Mouse (Mus musculus) c-Kit-positive CD71-positive TER-119-negative erythroid progenitor cells, embryonic 14.5 days (primary cell): ENCODE data around the gene Pigg.

ENCODE experiments used
- DNase-seq: peaks from one replicate; pipeline ENCODE4 v3.0.0-alpha.2; 2013; ENCODE audit warnings: low read depth

Pigg gene

DNA sequence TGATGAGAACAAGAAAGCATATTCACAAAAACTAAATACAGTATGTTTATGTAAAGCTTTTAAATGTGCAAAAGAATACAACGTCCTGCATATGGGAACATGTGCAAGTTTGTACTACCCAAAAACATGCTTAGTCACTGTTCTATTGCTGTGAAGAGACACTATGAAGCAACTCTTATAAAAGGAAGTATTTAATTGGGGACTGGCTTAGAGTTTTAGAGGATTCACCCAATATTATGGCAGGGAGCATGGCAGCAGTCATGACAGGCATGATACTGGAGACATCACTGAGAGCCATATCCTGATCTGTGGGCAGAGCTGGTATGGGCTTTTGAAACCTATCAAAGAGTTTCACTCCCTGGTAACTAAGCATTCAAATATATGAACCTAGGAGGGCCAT lies 45.5 kb downstream of the Pigg start:
- no peak for DNase-seq

DNA sequence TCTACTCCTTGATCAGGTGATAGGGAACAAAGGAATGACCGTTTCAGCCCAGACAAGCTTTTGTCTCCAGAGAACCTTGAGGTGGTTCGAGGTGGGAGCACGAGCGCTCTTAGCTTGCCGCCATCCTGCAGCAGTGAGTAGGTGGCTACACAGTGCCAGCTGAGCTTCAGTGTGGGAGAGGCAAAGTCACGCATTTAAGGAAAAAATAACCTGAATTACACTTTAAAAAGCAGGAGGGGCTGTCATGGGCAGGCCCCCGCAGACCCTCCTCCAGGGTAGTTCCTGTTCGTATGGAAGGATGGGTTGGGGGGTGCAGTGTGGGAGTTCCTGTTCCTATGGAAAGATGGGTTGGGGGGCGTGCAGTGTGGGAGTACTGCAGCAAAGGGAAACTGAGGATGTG lies 47.1 kb downstream of the Pigg start:
- no peak for DNase-seq

GRCm38 (mm10) chr5:108360211-108360610 lies 47.8 kb downstream of the Pigg start:
- no peak for DNase-seq

DNA sequence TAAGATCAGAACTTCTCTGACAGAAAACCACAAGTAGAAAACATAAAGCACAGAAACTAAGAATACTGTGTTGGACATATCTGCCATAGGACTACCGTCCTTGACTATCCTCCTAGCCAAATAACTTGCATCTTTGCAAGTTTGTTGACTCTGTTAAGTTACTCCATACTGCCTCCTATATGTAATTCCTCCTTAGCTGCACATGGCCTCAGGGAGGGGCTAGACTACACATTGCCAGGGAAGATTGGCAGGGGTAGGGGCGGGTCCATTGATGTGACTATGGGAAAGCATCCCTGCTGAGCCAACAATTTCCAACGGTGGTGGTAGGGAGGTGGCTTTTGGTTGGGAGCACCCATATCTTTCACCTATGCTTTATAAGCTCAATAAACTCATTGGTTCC lies 49.9 kb downstream of the Pigg start:
- DNase-seq, result no peak

DNA sequence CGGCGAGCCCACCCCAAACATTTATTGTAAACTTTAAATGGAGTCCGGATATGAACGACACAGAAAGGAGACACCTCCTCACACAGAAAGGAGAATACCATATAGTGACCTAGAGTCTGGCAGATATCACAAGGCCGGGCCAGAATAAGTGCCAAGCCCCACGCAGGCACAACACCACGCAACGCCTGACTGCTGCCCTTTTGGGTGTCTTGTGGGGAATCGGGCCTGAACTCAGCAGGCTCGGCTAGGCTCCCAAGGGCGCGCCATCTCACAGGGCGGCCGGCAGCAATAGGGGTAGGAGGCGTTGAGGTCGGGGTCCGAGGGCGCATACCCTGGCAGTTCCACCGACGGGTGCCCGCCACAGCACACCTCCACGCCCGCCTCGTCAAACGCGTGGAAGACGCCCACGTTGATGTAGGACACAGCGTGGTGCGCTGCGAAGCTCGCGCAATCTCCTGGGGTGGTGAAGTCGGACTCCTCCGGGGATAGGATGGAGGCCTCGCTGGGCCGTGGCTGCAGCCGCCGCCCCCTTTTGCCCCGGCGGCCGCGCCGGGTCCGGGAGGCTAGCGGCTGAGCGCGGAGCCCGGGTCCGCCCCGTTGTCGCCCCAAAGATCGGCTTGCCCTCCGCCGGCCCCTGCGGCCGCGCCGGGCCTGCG lies 54.0 kb downstream of the Pigg start:
- DNase-seq, result no peak

DNA sequence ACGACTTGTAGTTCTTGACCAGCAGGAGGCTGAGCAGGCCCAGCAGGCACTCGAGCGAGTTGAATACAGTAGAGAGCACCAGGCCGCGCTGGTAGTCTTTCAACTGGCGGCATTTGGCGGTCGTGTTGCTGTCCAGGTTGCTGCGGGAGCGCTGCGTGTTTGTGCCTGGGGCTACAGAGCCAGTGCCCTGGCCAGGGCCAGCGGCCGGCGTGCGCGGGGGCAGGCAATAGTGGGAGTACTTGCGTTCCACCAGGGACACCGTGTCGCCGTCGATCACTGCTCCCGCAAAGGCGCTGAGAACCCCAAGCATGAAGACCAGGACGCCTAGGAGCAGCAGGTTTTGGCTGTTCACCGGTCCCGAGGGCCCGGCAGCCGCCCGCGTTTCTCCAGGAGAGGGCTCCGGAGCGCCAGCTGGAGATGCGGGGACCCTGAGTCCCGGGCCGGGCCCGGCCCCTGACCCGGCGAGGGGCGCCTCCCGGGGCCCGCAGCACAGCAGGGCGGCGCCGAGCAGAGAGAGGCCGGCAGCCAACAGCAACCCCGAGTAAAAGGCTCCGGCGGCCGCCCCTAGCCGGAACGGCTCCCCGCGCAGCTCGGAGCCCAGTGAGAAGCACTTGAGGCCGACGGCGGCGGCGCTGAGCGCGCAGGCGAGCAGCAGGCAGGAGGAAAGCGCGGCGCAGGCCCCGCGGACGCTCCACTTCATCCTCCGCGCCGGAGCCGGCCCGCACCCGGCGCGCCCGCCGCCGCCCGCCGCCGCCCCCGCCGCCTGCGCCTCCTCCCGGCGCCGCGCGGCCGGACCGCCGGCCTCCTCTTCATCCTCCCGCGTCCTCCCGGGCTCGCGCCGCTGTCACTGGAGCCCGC lies 54.8 kb downstream of the Pigg start:
- no peak for DNase-seq

DNA sequence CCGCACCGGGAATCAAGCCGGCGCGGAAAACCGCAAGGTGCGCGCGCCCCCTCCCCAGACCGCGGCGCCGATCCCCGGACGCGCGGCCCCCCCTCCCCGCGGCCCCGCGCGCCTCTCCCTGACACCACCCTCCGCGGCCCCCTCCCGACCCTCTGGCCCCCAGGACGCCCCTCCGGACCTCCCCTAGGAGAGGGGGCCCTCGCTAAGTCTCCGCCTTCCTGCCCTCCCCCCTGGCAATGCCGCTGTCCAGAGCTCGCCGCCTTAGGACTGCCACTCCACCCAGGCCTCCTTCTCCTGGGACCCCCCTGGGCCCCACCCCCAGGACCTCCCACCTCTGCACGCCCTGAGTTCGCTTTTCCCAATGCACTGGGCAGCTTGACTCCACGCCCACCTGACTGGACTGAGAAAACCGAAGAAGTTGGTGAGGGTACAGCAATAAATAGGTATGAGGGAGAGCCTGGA lies 55.5 kb downstream of the Pigg start, which contains the start of gene Gm42517:
Gene Gm42517, minus strand, starts transcription at position 52 of the 462 bp plus-strand sequence.
- DNase-seq, result no peak

DNA sequence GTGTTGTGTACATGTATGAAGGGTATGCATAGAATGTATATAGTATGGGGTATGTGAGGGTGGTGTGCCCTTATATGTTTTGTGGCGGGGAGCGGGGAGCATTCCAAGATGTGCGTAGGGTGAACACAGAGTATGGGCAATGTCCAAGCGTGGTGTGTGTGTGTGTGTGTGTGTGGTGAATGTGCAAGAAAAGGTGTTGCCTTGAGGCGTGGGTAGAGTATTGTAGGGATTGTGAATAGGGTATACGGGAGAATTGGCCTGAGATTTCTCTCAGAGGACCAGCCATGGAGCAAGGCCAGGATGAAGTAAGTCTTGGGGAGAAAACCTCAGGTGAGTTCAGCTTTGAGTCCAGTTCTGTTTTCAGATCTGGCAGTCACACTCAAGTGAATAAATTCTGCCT lies 56.0 kb downstream of the Pigg start:
- DNase-seq, result no peak

DNA sequence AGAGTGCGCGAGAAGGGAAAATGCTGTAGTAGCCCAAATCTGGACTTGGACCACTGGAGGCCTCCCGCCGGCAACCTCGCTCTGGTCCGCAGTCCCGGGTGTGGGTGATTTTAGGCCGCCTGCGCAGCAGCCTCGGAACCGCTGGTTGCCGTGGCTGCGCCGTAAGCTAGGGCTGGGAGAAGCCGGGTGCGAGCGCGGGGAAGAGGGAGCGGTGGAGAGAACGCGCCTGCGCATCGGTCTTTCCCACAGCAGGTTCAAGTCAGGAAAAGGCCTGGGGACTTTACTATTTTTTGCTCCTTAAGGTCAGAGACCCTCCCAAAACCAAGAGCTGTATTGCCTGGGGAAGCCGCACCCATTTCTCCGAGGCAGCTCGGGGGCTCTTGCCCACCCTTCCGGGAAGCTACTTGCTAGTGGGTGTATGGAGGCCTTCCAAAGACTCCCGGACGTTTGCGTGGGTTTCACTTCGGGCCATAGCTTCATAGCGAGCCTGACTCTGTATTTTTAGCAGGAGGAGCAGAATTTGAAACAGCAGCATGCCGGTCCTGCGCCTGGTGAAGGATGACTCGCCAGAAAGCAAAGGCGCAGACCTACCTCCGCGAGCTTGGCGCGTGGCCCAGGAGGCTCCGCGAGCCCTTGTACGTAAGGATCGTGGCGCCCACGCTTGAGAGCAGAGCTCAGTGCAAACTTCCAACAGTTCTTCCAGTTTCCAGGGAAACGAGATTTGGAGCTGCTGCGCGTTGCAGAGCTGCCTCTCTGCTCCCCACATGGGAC lies 56.6 kb downstream of the Pigg start:
- DNase-seq, result no peak

DNA sequence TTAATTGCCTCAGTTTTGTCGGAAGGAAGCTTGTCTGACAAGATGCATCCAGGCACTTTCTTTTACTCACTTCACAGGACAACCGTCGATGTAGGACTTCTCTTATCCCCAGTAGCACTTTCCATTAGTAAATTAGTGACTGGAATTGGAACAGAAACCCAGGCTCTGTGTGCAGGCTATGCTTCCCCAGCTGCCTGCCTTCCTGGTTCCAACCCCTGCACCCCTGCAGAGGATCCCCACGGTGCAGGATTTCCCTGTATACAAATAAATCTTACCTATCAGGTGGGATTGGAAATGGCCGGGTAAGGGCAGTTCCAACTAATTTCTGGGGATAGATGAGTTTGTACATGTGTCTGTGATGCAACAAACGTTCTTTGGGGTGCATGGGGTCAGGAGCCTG lies 57.6 kb downstream of the Pigg start:
- DNase-seq, result no peak

- DNase-seq, result no peak
Observed at GRCm38 (mm10) chr5:108374079-108374478, 61.7 kb downstream of the Pigg start.

- DNase-seq, result no peak
Observed at GRCm38 (mm10) chr5:108376059-108376458, 63.6 kb downstream of the Pigg start.

GRCm38 (mm10) chr5:108378346-108378745 lies 65.9 kb downstream of the Pigg start:
- DNase-seq, result no peak

- DNase-seq, result no peak
Observed at GRCm38 (mm10) chr5:108385632-108386031, 73.2 kb downstream of the Pigg start.

DNA sequence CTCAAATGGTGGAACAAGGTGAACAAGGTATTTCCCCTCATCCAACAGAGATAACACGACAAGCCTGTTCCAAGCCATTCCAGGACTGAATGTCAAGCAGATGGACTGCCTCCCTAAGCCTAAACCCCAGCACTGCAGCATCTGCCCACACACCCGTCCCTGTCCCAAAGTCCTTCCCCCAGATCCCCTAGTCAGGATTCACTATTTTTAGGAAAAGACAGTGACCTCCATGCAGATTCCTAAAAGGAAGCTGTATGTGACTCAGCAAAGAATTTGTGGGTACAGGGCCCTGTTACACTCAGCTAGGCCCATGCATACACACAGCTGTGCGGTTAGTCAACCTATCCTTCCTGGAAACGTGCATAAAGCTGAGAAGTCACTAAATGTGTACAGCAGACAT lies 74.0 kb downstream of the Pigg start:
- DNase-seq, result no peak

DNA sequence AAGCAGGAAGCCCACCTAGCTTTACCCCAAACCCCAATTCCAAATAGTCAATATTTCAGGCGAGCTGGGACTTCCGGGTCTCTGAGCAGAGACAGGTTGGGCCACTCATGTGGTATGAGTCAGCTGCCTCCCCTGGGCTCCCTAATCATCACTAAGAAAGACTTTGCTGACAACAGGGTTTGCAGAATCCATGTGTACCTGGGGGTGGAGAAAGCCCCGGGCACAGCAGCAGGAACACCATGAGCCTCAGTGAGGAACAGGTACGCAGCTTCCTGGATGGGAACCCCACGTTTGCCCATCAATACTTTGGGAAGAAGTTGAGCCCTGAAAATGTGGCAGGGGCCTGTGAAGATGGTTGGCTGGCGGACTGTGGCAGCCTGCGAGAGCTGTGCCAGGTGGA lies 75.8 kb downstream of the Pigg start, which contains the start of gene Pde6b:
Gene Pde6b, plus strand, starts transcription at position 191 of the 400 bp plus-strand sequence.
- DNase-seq, result no peak

DNA sequence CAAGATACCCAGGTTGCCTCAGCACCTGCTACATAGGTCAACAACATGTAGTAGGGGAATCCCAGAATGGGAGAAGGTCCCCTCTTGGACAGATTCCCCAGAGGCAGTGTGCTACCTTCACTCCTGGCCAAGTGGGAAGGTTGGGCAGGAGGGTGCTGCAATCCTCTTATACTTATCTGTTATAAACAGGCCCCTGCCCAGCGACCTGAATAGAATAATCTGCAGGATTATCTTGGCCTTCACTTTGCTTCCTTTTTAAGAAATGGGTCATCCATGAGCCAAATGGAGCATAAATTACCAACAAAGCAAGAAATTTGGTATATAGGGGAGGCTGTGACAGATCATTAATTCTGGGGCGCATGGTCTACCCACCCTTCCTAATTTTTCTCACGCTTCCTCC lies 77.3 kb downstream of the Pigg start:
- no peak for DNase-seq
